Mouse (Mus musculus) lung, postnatal 25 days (tissue): ENCODE data around the gene Gm11116.
"Not testable (repeated sequence)": the region's sequence is repeated elsewhere in the genome, so short reads cannot be mapped to it uniquely, and the experiment has no call there.

ENCODE experiments used
- DNase-seq: peaks from one replicate; pipeline ENCODE4 v3.0.0; 2022; ENCODE audit warnings: low spot score

Gm11116 gene

DNA sequence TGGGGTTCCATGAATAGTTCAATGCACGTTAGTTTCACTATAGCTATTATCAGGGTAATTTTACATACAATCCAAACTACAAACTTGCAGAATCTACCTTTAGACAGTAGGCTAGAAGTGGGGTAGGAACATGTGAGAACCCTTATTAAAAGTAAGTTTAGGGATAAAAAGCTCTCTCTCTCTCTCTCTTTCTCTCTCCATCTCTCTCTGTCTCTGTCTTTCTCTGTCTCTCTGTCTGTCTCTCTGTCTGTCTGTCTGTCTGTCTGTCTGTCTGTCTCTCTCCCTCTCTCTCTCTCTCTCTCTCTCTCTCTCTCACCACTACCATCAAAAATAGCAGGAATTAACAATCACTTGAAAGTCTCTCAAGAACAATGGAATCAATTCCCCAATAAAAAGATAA lies at the start of gene Gm11116:
Gene Gm11116 (minus strand): TSS at position 101 of the 400 bp plus-strand sequence.
- DNase-seq = no peak

DNA sequence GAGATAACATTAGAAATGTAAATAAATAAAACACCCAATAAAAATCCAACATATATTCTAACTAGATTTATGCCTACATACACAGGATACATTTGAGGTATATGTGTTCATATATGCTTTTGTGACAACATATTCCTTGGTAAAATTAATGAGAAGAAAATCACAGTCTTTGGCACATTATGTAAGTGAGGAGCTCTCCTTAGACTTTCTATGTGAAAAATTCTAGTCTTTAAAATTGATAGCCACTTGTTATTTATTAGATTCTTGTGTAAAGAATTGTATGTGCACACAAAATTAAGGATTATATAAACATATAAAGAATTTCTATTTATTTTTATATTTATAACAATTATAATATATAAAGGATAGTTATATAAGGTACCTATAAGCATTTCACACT lies 42.7 kb upstream of the Gm11116 start, which contains the start of gene Gm11115:
Gene Gm11115 (minus strand): TSS at position 101 of the 400 bp plus-strand sequence.
- no peak for DNase-seq

DNA sequence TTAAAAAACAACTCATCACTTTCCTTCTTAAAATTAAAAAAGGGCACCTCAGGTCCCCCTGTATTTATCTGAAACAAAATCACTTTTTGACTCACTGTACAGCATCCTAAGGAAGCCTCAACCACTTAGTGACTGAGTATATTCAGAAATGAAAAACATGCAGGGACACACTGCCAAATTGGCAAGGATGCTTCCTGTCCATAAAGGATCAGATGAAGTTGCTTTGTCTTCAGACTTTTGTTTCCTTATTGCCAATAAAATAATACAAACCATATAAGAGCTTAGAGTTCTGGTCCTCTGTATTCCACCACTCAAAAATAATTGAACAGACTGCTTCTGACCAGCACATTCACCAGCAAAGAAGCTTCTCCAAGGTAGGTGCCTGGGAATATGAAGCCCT lies 25.1 kb downstream of the Gm11116 start, which contains the start of gene Smr2:
Gene Smr2 (plus strand): TSS at position 301 of the 400 bp plus-strand sequence.
- DNase-seq = not testable (repeated sequence)
